Mouse (Mus musculus) cerebellum, postnatal 25 days (tissue): ENCODE measurements around the gene Tubd1.
"Not testable (repeated sequence)": the region's sequence is repeated elsewhere in the genome, so short reads cannot be mapped to it uniquely, and the experiment has no call there.

Source experiments
- DNase-seq, 2 experiments: peaks; one replicate each; pipeline ENCODE4 v3.0.0; 2021; ENCODE audit warnings: mixed read lengths in 2 of 2

Tubd1 gene

GRCm38 (mm10) chr11:86544639-86545299, at the start of gene Tubd1, which contains the start of gene Rps6kb1:
Gene Tubd1, plus strand, starts transcription at chr11:86544991.
Gene Rps6kb1, minus strand, starts transcription at chr11:86544805.
- peak; percentile 98 to 99 for DNase-seq

GRCm38 (mm10) chr11:86497356-86497755, 47.4 kb upstream of the Tubd1 start:
- DNase-seq = no peak

- no peak for DNase-seq
These were observed 46.9 kb upstream of the Tubd1 start for GRCm38 (mm10) chr11:86497908-86498307.

- DNase-seq = no peak
These were observed 44.0 kb upstream of the Tubd1 start for GRCm38 (mm10) chr11:86500795-86501194.

- DNase-seq = no peak
These were observed 41.7 kb upstream of the Tubd1 start for GRCm38 (mm10) chr11:86503121-86503520.

- no peak for DNase-seq
These were observed 37.5 kb upstream of the Tubd1 start for GRCm38 (mm10) chr11:86507334-86507733.

GRCm38 (mm10) chr11:86507991-86508390, 36.8 kb upstream of the Tubd1 start:
- no peak for DNase-seq

- no peak for DNase-seq
These were observed 28.2 kb upstream of the Tubd1 start for GRCm38 (mm10) chr11:86516620-86517019.

- no peak for DNase-seq
These were observed 27.6 kb upstream of the Tubd1 start for GRCm38 (mm10) chr11:86517229-86517628.

- DNase-seq = no peak
These were observed 25.0 kb upstream of the Tubd1 start for GRCm38 (mm10) chr11:86519751-86520150.

- no peak for DNase-seq
These were observed 17.3 kb upstream of the Tubd1 start for GRCm38 (mm10) chr11:86527528-86527927.

GRCm38 (mm10) chr11:86532834-86533233, 12.0 kb upstream of the Tubd1 start:
- peak in 1 of 2 experiments; percentile 46 for DNase-seq

- not testable (repeated sequence) for DNase-seq
These were observed 11.5 kb upstream of the Tubd1 start for GRCm38 (mm10) chr11:86533302-86533701.

- DNase-seq = no peak
These were observed 10.4 kb upstream of the Tubd1 start for GRCm38 (mm10) chr11:86534201-86534910.

- no peak for DNase-seq
These were observed 6.0 kb upstream of the Tubd1 start for GRCm38 (mm10) chr11:86538786-86539185.

GRCm38 (mm10) chr11:86539716-86540475, 4.9 kb upstream of the Tubd1 start:
- no peak for DNase-seq

- DNase-seq = no peak
These were observed 4.3 kb upstream of the Tubd1 start for GRCm38 (mm10) chr11:86540476-86540845.

GRCm38 (mm10) chr11:86542851-86543250, 1.9 kb upstream of the Tubd1 start:
- DNase-seq = no peak

GRCm38 (mm10) chr11:86543960-86544638, 692 bp upstream of the Tubd1 start:
- DNase-seq = peak in 1 of 2 experiments; percentile 64

- no peak for DNase-seq
These were observed 765 bp downstream of the Tubd1 start for GRCm38 (mm10) chr11:86545556-86545955.

- DNase-seq = no peak
These were observed 2.6 kb downstream of the Tubd1 start for GRCm38 (mm10) chr11:86547412-86547811.

- no peak for DNase-seq
These were observed 8.7 kb downstream of the Tubd1 start for GRCm38 (mm10) chr11:86553525-86553924.

GRCm38 (mm10) chr11:86558258-86558657, 13.5 kb downstream of the Tubd1 start:
- DNase-seq = no peak
